Mouse (Mus musculus) ES-E14 (cell line): ENCODE measurements around the gene Lins1.

ENCODE experiments used
- CHD2 ChIP-seq: IDR thresholded peaks from 2 replicates; pipeline ENCODE4 v1.6.1; 2014; ENCODE audit warnings: mild to moderate bottlenecking, low read depth, low read length, inconsistent platforms
- HCFC1 ChIP-seq: IDR thresholded peaks from 2 replicates; pipeline ENCODE4 v1.6.1; 2012; ENCODE audit warnings: low read length, inconsistent platforms, borderline replicate concordance; ENCODE audit not compliant: insufficient read depth
- MAFK ChIP-seq: IDR thresholded peaks from 2 replicates; pipeline ENCODE4 v1.6.1; 2014; ENCODE audit warnings: mild to moderate bottlenecking, low read depth, low read length, inconsistent platforms; ENCODE audit not compliant: insufficient read depth
- ZC3H11A ChIP-seq: IDR thresholded peaks from 2 replicates; pipeline ENCODE4 v1.6.1; 2012; ENCODE audit warnings: low read depth, mild to moderate bottlenecking, inconsistent platforms, low read length, borderline replicate concordance
- ZNF384 ChIP-seq: IDR thresholded peaks from 2 replicates; pipeline ENCODE4 v1.6.1; 2012; ENCODE audit warnings: low read depth, low read length, inconsistent platforms

GRCm38 (mm10) chr7:66650883-66651282, 38.8 kb upstream of the Lins1 start:
- TF ChIP-seq CHD2 (no peak), MAFK (no peak), HCFC1 (no peak), ZNF384 (no peak), ZC3H11A (no peak)
